Mouse (Mus musculus) forebrain, embryonic 12.5 days (tissue): Measurements from ENCODE around the gene Aff1. TPM values are rescaled to one million over a fixed set of nuclear protein-coding genes. Genes with fewer than 3 reads are reported as not detected.
A peak's percentile ranks its signal among the peaks of the same experiment; 100 is the strongest.

Experiments
- ATAC-seq: fragments of 200-750 bp; cut with Nextera tagmentation; 2 replicates; pipeline ENCODE4 v1.8.0; 2017; ENCODE audit warnings: moderate TSS enrichment; ENCODE audit not compliant: low FRiP score
- H3K27ac ChIP-seq: fragments of 300-500 bp; sonication (generic); 2 replicates; pipeline ENCODE4 v1.5.1; 2016; ENCODE audit warnings: mild to moderate bottlenecking
- H3K27me3 ChIP-seq: fragments of 300-500 bp; sonication (generic); 2 replicates; pipeline ENCODE4 v1.6.1; 2016; ENCODE audit warnings: mild to moderate bottlenecking
- H3K36me3 ChIP-seq: fragments of 300-500 bp; sonication (generic); replicated peaks from 2 replicates; pipeline ENCODE4 v1.6.1; 2016; ENCODE audit warnings: mild to moderate bottlenecking
- H3K4me1 ChIP-seq: fragments of 300-500 bp; sonication (generic); 2 replicates; pipeline ENCODE4 v1.6.1; 2016
- H3K4me2 ChIP-seq: fragments of 300-500 bp; sonication (generic); 2 replicates; pipeline ENCODE4 v1.6.1; 2016; ENCODE audit warnings: mild to moderate bottlenecking, moderate library complexity
- H3K4me3 ChIP-seq: fragments of 300-500 bp; sonication (generic); replicated peaks from 2 replicates; pipeline ENCODE4 v1.5.1; 2016; ENCODE audit warnings: mild to moderate bottlenecking
- H3K9ac ChIP-seq: fragments of 300-500 bp; sonication (generic); 2 replicates; pipeline ENCODE4 v1.6.1; 2016; ENCODE audit warnings: mild to moderate bottlenecking
- H3K9me3 ChIP-seq: fragments of 300-500 bp; sonication (generic); 2 replicates; pipeline ENCODE4 v1.6.1; 2016
- WGBS: fragments of 180-500 bp; shearing (Covaris S2); methylation state at CpG from one replicate; pipeline ENCODE4 v1.1.7; 2016; 5-methylcytosine and 5-hydroxymethylcytosine counted together
- polyA plus RNA-seq: library from polyadenylated mRNA; unstranded; fragments of >200 nt; fragmentation: Nextera tagmentation; extraction: Ambion mirVana; gene quantifications from 2 replicates; pipeline ENCODE4 v1.2.1, GENCODE M21; 2016

The Aff1 gene
- polyA plus RNA-seq, 1 experiment from 2014 or later = 3.7 TPM

DNA sequence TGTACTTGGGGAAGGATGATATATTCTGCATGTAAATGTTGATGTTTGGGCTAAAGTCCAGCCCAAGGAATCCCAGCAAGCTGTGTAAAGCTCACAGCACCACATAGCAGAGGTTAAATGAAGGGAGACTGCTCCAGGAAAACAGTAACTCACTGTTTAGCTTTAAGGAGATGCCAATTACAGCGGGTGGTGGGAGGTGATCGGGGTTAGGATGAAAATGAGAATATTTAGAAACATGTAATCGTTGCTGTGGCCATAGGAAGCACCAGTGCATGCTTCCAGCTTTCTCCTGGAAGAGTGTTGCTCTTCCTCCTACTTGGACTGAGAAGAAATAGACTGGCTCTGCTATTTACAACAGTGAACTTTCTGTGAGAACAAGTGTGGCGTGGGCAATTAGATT, 80.1 kb downstream of the Aff1 start:
- Histone ChIP-seq H3K36me3 (no peaks in the 10 kb centered on the region), H3K27ac (peak overlapping the region; percentile 89), H3K4me1 (peaks cover 41% of the 10 kb centered on the region), H3K9ac (no peak overlapping the region), H3K4me2 (peak overlapping the region; percentile 43), H3K9me3 (no peaks in the 10 kb centered on the region), H3K4me3 (no peak overlapping the region), H3K27me3 (peaks cover 3% of the 10 kb centered on the region; the same call in 1 of the 2 replicates)
- ATAC-seq = peak; percentile 40; the same call in 1 of the 2 replicates
- WGBS = 8% methylated on average over 4 of the region's 4 CpGs

DNA sequence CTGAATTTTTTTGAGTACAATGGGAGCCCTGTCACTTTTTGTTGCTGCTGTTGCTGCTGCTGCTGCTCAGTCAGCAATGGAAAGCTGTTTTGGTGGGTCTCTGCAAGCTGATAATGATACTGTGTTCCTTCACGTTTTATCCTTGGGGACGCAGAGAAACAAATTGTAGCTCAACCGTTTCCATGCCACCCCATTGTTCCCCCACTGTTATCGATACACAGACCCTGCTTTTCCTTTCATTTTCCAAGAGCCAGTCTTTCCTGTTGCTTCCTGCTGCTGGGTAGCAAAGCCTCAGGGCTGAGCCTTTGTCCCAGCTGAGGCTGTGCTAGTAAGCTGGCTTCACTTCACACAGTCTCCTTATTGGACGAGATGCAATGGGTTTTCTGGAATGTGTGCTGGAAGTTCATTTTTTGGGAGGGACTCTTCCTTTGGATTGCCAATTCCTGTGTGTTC, 81.0 kb downstream of the Aff1 start:
- peak overlapping the region; percentile 43 for H3K4me2 ChIP-seq
- H3K27me3 ChIP-seq = peaks cover 3% of the 10 kb centered on the region; the same call in 1 of the 2 replicates
- WGBS = 1% methylated on average over 5 of the region's 5 CpGs
- ATAC-seq = peak; percentile 65
- no peaks in the 10 kb centered on the region for H3K9me3 ChIP-seq
- peak overlapping the region; percentile 48 for H3K9ac ChIP-seq
- peak overlapping the region; percentile 89 for H3K27ac ChIP-seq
- peaks cover 49% of the 10 kb centered on the region for H3K4me1 ChIP-seq
- H3K4me3 ChIP-seq = peak overlapping the region; percentile 14
- no peaks in the 10 kb centered on the region for H3K36me3 ChIP-seq

DNA sequence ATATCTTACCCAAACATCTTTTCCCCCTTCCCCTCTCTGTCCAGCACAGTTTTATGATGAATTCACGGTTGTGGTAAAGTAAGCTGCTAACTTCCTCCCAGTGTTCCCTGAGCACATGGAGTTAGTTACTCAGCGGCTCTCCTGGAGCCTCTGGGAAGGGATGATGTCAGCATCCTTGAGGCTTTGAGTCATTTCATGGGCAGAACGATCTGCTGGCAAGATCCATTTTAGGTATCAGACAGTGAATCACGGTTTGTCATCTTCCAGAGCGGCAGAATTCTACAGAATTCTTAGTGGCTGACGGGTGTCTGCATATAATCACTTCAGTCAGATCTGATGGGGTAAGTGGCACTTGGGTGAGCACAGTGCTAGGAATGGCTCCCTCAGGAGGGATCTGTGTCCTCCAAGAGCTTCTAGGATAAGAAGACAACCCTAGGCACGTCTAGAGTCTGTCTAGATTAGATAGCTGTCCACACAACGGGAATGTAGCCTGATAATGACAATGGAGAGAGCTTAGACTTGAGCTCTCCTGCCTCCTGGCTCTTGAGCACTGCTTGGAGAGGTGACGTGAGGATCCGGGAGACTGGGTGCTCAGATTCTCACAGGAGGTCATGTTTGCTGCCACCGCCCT, 82.6 kb downstream of the Aff1 start:
- no peak overlapping the region for H3K27ac ChIP-seq
- no peak overlapping the region for H3K9ac ChIP-seq
- WGBS = 78% methylated on average over 11 of the region's 11 CpGs
- no peak overlapping the region for H3K4me3 ChIP-seq
- H3K4me2 ChIP-seq = no peak overlapping the region
- H3K4me1 ChIP-seq = peaks cover 66% of the 10 kb centered on the region
- peaks cover 3% of the 10 kb centered on the region; the same call in 1 of the 2 replicates for H3K27me3 ChIP-seq
- H3K9me3 ChIP-seq = no peaks in the 10 kb centered on the region
- ATAC-seq = no peak
- no peaks in the 10 kb centered on the region for H3K36me3 ChIP-seq

DNA sequence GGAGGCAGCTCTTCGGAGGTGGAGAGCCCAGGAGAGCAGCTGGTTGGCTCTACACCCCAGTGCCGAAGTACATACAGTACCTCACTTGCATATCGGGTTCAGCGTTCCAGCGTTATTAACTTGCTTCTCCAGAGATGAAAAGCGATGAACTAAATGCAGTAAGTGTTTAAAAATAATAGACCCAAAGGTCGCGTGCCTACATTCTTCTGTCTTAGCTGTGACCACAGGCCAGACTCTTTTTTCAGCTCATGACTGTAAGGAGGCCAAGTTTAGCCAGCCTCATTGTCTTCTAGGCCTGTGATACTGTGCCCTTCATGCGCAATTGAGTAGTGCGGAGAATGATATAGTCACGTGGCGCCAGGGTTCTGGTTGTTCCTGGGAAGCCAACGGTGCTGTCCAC, 83.3 kb downstream of the Aff1 start:
- Histone ChIP-seq H3K36me3 (no peaks in the 10 kb centered on the region), H3K4me3 (no peak overlapping the region), H3K4me2 (no peak overlapping the region), H3K4me1 (peaks cover 71% of the 10 kb centered on the region), H3K9ac (no peak overlapping the region), H3K27ac (no peak overlapping the region), H3K9me3 (no peaks in the 10 kb centered on the region), H3K27me3 (peaks cover 3% of the 10 kb centered on the region; the same call in 1 of the 2 replicates)
- ATAC-seq = no peak
- 83% methylated on average over 13 of the region's 13 CpGs for WGBS

DNA sequence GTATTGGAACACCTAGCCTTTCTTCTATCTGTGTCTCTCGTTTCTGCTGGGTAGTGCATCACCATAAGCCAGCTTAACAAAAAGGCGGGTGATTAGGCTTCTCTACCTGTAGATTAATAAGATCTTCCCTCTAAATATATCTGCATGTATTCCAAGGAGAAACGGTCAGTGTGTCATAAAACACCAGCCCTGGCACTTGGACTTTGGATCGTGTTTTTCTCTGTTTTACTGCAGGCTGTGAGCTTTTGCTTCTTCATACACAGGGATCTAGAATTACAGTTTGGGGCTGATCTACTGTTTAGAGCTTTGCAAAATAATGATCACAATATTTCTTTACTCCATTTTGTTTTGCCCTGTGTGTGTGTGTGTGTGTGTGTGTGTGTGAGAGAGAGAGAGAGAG, 84.7 kb downstream of the Aff1 start:
- H3K27me3 ChIP-seq = peaks cover 3% of the 10 kb centered on the region; the same call in 1 of the 2 replicates
- no peak overlapping the region for H3K4me2 ChIP-seq
- H3K9ac ChIP-seq = no peak overlapping the region
- WGBS = 64% methylated on average over 4 of the region's 4 CpGs
- no peaks in the 10 kb centered on the region for H3K9me3 ChIP-seq
- no peaks in the 10 kb centered on the region for H3K36me3 ChIP-seq
- peaks cover 68% of the 10 kb centered on the region for H3K4me1 ChIP-seq
- no peak for ATAC-seq
- H3K4me3 ChIP-seq = no peak overlapping the region
- H3K27ac ChIP-seq = no peak overlapping the region

DNA sequence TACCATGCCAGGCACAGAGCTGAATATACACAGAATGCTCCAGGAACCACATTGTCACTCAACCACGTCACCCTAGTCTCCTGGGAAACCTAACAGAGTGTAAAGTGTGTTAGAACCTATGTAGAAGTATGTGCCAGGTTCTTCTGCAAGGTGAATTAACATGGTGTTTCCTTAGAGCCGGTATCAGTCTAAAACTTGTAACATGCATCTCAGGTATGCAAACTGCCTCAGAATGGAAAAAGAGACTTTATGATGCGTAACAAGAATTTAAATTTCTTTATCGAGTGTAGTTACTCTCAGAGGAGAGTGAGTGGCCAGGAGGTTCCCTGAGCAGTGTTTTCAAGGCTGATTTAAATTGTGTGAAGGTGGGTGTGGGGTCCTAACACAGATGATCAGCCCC, 85.3 kb downstream of the Aff1 start:
- H3K9ac ChIP-seq = no peak overlapping the region
- H3K9me3 ChIP-seq = no peaks in the 10 kb centered on the region
- no peak overlapping the region for H3K4me3 ChIP-seq
- peak overlapping the region; percentile 52; the same call in 1 of the 2 replicates for H3K4me2 ChIP-seq
- H3K36me3 ChIP-seq = no peaks in the 10 kb centered on the region
- peak overlapping the region; percentile 53; the same call in 1 of the 2 replicates for H3K27ac ChIP-seq
- H3K27me3 ChIP-seq = peaks cover 3% of the 10 kb centered on the region; the same call in 1 of the 2 replicates
- ATAC-seq = no peak
- H3K4me1 ChIP-seq = peaks cover 62% of the 10 kb centered on the region
- 51% methylated on average over 4 of the region's 4 CpGs for WGBS

DNA sequence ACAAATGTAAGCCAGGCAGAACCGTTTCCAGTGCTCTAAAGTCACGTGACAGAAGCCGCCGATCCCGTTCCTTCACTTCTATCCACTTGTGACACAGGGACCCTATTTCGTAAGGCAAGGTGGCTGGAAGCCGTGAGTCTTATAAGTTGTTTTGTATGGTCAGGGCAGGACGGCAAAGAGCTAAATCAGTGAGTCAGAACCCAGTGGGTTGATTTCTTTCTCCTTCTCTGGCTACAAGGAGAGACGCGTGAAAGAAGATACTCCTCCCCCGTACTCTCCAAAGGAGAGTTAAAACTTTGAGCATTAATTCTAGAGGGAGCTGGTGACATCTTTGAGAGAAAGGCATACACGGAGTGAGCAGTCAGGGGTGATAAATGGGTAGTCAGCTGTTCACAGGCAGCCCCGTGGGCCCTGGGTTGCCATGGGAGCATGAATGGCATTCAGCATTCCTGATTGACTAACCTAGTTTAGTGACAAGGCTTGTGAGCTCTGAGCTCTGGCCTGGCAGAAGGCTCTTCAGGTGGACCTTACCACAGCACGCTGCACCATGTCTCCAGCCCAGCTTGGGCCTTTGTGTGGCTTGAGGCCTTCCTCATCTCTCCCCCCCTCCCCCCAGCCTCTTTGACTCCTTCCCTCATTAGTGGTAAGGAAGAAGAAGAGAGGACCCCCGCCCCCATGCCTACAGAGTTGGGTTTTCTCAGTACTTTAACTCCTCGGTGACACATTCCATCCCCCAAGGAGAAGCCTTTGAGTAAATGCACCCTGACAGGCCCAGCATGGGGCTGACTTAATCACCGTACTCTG, 86.3 kb downstream of the Aff1 start:
- Histone ChIP-seq H3K36me3 (no peaks in the 10 kb centered on the region), H3K4me1 (peaks cover 51% of the 10 kb centered on the region), H3K27me3 (peaks cover 3% of the 10 kb centered on the region; the same call in 1 of the 2 replicates), H3K4me2 (peak overlapping the region; percentile 52), H3K9ac (0 out of 2 replicates have a peak overlapping the region, but pooled peaks have one; percentile 29), H3K27ac (peak overlapping the region; percentile 76), H3K9me3 (no peaks in the 10 kb centered on the region), H3K4me3 (peak overlapping the region; percentile 30)
- under 1% methylated on average over 17 of the region's 17 CpGs for WGBS
- ATAC-seq = peak; percentile 88

DNA sequence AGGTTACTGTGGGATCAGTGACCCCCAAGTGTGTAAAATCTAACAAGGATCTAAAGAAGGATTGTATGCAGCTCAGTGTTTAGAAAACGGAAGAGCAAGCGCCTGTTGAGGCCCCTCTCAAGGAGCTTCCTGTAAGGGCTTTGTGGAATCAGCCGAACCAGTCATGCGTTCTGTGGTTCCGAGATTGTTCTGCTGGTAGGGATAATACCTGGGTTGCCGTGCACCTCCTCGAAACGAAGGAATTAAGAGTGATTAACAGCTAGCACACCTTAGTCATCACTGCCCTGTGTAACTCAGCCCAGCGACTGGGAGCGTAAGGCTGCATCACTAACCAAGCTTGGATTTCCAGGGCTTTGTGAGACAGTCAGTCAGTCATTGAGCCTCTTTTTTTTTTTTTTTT, 87.7 kb downstream of the Aff1 start:
- Histone ChIP-seq H3K4me2 (peak overlapping the region; percentile 8; the same call in 1 of the 2 replicates), H3K4me3 (no peak overlapping the region), H3K36me3 (0 out of 2 replicates have a peak, but pooled peaks cover 7% of the 10 kb centered on the region), H3K4me1 (peaks cover 45% of the 10 kb centered on the region), H3K27ac (0 out of 2 replicates have a peak overlapping the region, but pooled peaks have one; percentile 76), H3K9me3 (no peaks in the 10 kb centered on the region), H3K27me3 (peaks cover 3% of the 10 kb centered on the region; the same call in 1 of the 2 replicates), H3K9ac (no peak overlapping the region)
- 11% methylated on average over 10 of the region's 10 CpGs for WGBS
- no peak for ATAC-seq

DNA sequence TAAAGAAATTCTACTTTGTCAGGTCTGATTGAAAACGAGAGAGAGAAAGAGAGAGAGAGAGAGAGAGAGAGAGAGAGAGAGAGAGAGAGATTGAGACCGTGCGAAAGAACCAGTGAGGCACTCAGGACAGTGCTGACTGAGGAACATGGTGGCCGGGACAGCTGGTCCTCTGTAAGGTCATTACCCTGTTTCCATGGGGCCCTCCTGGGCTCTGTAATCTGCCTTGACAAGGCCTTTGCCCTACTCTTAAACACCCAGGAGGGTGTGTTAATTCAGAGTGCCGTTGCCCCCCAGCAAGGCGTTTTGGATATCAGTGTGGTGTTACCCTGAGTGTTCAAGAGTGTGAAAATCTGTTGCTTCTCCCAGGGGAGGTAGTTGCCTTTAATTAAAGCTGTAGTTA, 88.1 kb downstream of the Aff1 start:
- H3K36me3 ChIP-seq = 0 out of 2 replicates have a peak, but pooled peaks cover 7% of the 10 kb centered on the region
- ATAC-seq = peak; percentile 9; the same call in 1 of the 2 replicates
- no peak overlapping the region for H3K9ac ChIP-seq
- H3K9me3 ChIP-seq = no peaks in the 10 kb centered on the region
- no peak overlapping the region for H3K4me3 ChIP-seq
- H3K27ac ChIP-seq = no peak overlapping the region
- peaks cover 41% of the 10 kb centered on the region for H3K4me1 ChIP-seq
- 23% methylated on average over 6 of the region's 6 CpGs for WGBS
- no peak overlapping the region for H3K4me2 ChIP-seq
- peaks cover 3% of the 10 kb centered on the region; the same call in 1 of the 2 replicates for H3K27me3 ChIP-seq

DNA sequence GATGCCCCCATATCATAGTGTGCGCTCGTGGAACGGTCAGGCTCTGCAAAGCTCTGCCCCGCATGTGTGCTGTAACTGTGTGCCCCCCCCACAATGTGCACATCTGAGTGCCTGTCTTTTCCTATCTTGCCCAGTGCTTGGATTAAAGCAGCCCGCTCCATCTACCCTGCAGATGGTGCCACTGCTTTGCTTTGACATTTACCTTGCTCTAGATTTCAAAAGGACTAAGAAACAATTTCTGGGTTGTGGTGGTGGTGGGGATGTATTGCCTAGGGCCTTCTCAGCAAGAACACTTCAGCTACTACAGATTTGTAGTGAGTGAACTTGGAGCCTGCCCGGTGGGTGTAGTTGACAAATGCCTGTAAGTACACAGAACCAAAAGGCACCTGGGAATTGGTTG, 88.7 kb downstream of the Aff1 start:
- 0 out of 2 replicates have a peak, but pooled peaks cover 7% of the 10 kb centered on the region for H3K36me3 ChIP-seq
- H3K9ac ChIP-seq = no peak overlapping the region
- no peak overlapping the region for H3K4me2 ChIP-seq
- H3K4me3 ChIP-seq = no peak overlapping the region
- H3K27me3 ChIP-seq = no peaks in the 10 kb centered on the region
- 84% methylated on average over 6 of the region's 6 CpGs for WGBS
- H3K9me3 ChIP-seq = no peaks in the 10 kb centered on the region
- peaks cover 38% of the 10 kb centered on the region for H3K4me1 ChIP-seq
- no peak for ATAC-seq
- no peak overlapping the region for H3K27ac ChIP-seq

DNA sequence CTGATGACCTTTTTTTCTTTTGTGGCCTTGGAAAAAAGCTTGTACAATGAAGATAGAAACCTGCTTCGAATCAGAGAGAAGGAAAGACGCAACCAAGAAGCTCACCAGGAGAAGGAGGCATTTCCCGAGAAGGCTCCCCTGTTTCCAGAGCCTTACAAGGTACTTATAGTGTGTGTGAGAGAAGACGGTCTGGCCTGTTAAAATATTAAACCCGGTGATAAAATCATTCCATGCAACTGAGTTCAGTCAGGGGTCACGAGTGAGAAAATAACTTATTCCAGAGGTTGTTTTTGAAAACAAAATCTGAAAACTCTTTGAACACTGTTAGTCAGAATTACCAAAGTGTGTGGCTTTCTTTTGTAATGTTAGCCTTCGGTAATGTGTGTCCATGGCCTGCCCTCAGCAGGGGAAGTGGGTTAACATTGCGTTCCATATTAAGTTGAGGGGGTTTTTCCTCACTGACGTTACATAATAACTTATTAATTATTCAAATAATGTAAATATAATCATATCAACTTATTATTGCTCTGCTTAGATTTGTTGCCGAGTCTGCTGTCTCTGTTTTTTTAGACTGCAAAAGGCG, 91.0 kb downstream of the Aff1 start:
- Histone ChIP-seq H3K27me3 (no peaks in the 10 kb centered on the region), H3K9ac (no peak overlapping the region), H3K4me2 (no peak overlapping the region), H3K4me1 (peaks cover 27% of the 10 kb centered on the region), H3K4me3 (no peak overlapping the region), H3K36me3 (0 out of 2 replicates have a peak, but pooled peaks cover 7% of the 10 kb centered on the region), H3K27ac (no peak overlapping the region), H3K9me3 (no peaks in the 10 kb centered on the region)
- ATAC-seq = no peak
- WGBS = 85% methylated on average over 11 of the region's 11 CpGs

DNA sequence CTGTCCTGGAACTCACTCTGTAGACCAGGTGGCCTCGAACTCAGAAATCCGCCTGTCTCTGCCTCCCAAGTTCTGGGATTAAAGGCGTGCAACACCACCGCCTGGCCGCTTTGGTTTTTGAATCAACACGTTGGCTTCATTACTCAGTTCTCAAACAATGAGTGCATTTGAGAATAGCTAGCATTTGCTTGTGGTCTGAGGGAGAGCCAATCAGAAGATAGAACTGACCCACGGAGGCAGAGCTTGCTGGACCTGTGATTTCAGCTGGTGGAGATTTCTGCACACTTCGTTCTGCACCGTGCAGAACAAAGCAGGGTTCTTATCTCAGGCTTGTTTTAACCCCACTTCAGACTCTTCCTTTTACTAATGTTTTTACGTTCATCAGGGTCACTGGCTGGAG, 93.9 kb downstream of the Aff1 start:
- no peak overlapping the region for H3K9ac ChIP-seq
- H3K4me1 ChIP-seq = peaks cover 8% of the 10 kb centered on the region; the same call in 1 of the 2 replicates
- 79% methylated on average over 10 of the region's 10 CpGs for WGBS
- ATAC-seq = no peak
- H3K4me2 ChIP-seq = no peak overlapping the region
- H3K27ac ChIP-seq = no peak overlapping the region
- H3K9me3 ChIP-seq = no peaks in the 10 kb centered on the region
- no peak overlapping the region for H3K4me3 ChIP-seq
- 0 out of 2 replicates have a peak, but pooled peaks cover 7% of the 10 kb centered on the region for H3K36me3 ChIP-seq
- 0 out of 2 replicates have a peak, but pooled peaks cover 5% of the 10 kb centered on the region for H3K27me3 ChIP-seq
